Mouse (Mus musculus): ENCODE measurements around the gene Alyref.
"Not testable (repeated sequence)": the region's sequence is repeated elsewhere in the genome, so short reads cannot be mapped to it uniquely, and the experiment has no call there.

Alyref gene

DNA sequence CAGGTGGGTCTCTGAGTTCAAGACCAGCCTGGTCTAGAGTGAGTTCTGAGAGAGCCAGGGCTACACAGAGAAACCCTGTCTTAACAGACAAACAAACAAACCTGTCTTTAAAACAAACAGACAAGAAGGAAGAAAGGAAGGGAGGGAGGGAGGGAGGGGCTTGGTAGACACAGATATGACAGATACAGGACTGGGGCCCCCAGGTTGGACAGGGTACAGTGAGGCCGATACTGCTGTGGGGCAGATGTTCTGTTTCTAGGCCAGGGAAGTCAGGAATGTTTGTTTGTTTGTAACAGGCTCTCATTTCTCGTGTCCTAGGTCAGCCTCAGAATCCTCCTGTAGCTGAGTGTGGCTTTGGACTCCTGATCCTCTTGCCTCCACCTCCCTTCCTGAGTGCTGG, 5.4 kb upstream of the Alyref start:
- DNase-seq (ENCODE audit: low spot score in 2 of 2) = no peak

DNA sequence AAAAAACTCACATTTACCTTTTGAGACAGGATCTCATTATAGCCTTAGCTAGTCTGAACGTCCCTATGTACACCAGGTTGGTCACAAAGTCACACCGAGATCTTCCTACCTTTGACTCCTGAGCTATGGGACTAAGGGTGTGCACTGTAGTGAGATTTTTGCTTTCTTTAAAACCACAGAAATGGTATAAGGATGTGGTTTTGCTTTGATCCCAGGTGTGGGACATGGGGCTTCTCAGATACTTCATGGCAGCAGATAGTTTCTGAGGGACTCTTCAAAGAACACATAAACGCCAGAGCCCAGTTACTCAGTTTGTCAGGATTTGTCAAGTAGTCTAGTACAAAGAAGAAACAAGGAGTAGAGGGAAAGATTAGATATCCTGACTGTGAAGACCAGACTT, 2.6 kb upstream of the Alyref start:
- DNase-seq (ENCODE audit: low spot score in 2 of 2) = no peak

DNA sequence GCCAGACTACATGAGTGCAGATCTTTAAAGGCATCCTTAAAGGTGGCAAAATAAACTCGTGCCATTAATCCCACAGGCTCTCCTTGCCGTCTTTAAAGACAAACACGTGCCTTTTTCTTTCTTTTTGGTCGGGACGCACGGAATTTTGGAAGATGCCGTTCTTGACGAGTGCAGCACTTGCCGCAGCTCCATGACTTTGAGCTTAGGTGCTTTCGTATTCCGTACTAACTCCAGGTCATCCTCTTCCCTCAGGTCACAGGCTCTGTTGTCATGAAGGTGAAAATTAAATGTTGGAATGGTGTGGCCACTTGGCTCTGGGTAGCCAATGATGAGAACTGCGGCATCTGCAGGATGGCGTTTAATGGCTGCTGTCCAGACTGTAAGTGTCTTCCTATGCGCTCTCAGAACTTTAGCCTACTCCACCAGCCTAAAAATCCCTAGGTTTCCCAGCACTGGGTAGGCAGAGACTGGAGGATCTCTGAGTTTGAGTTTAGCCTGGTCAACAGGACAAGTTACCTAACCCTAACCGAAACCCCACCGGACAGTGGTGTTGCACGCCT, 905 bp upstream of the Alyref start:
- no peak for DNase-seq (ENCODE audit: low spot score in 2 of 2)

DNA sequence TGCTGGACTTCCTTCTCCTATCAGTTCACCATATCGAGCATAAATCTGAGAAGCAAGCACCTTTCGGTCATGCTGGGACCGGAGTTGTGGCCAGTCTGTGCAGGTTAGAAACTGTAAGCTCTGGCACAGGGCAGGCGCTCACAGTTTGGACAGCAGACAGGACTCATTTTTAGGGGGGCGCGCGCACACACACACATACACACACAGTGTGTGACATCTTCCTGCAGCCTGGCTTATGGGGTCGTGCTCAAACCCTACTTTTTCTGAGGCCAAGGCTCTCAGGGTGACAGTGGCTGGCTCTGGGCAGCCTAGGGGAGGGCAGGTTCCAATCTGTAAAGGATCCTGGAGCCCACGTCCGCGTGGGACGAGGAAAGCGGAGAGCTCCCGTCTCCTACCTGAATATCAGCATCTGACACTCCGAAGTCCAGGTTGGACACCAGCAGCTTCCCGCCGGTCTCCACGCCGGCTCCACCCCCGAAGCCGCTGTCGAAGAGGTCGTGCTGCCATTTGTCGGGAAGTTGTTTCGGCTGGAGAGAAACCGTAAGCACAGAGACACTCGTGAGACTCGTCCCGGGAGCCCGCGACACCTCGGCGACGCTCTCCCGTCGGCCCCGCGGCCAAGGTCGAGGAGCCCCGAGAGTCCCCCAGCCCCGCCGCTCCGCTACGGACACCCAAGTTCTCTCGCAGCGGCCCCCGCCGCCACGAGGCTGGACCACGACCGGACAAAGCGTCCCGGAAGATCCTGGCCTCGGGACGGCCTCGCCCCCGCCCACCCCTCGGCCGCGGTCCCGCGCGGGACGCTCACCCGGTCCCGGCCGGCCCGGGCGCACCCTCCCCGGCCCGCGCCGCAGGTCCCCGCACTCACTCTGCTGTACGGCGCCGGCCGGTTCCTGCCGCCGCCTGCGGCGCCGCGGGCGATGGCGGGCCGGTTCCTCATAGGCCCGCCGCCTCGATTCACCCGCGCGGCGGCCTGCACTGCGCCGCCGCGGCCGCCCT, 627 bp downstream of the Alyref start:
- DNase-seq (ENCODE audit: low spot score in 2 of 2) = no peak

DNA sequence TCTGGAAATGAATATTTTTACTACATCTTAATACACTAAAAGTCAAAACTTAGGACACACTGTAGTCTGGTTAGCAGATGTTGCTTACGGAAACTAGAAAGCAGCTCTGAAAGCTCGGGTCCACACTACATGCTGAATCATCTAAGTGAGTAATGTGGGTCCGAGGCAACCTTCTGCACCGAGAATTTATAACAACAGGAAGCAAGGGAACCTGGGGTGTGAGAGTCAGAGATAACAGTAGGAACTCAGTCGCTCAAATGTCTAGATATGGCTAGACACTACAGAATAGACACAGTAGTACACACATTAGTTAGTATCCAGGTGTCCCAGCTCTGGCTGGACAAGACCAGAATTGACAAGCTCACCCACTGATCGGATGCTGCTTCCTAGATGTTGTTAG, 9.6 kb downstream of the Alyref start:
- DNase-seq (ENCODE audit: low spot score in 2 of 2) = no peak

DNA sequence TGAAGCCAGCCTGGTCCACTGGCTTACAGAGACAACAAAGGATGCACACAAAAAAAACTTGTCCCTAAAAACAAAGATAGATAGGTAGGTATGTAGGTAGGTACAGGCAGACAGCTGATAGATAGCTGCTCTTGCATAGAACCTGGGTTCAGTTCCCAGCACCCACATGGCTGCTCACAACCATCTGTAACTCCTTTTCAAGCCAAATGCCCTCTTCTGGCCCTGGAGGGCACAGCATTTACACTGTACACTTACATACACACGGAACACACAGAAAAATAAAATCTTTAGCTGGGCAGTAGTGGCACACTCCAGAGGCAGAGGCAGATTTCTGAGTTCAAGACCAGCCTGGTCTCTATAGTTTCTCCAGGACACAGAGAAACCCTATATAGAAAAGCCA, 14.2 kb downstream of the Alyref start:
- no peak for DNase-seq (ENCODE audit: low spot score in 2 of 2)

DNA sequence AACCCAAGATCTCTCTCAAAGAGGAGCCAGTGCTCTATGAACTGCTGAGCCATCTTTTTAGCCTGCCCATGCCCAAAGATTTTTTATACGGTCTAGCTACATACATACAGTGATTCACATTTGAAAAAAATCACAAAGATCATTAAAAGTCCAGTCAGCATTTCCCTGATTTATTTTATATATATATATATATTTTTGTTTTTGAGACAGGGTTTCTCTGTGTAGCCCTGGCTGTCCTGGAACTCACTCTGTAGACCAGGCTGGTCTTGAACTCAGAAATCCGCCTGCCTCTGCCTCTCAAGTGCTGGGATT, 15.2 kb downstream of the Alyref start:
- DNase-seq (ENCODE audit: low spot score in 2 of 2) = not testable (repeated sequence)

DNA sequence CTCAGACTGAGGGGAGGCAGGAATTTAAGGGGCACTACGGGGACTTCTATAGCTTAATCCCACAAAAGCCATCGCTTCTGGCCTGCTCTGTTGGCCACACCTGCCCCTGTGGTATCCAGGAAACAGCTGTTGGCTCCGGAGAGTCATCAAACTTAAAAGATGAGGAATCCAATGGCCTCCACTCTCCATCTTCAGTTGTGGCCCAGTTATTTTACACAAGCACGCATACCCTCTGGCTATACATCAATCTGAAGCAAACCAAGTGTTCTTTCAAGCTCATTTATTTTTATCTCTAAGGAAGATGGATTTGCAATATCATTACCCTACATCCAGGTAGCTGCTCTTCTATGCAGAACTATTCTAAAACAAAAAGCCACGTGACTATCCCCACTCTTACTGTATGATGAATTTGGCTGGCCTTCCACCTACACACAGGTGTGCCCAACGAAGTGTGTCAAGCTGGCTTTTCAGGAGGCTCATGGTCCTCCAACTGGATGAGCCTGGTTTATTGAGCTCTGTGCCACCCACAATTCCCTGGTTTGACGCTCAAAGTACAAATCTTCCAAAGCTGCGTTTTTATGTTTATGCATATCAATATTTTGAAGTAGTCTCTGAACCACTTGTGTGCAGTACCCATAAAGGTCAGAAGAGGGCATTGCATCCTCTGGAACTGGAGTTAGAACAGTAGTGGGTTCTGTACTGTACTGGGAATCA, 15.7 kb downstream of the Alyref start:
- no peak for DNase-seq (ENCODE audit: low spot score in 2 of 2)

DNA sequence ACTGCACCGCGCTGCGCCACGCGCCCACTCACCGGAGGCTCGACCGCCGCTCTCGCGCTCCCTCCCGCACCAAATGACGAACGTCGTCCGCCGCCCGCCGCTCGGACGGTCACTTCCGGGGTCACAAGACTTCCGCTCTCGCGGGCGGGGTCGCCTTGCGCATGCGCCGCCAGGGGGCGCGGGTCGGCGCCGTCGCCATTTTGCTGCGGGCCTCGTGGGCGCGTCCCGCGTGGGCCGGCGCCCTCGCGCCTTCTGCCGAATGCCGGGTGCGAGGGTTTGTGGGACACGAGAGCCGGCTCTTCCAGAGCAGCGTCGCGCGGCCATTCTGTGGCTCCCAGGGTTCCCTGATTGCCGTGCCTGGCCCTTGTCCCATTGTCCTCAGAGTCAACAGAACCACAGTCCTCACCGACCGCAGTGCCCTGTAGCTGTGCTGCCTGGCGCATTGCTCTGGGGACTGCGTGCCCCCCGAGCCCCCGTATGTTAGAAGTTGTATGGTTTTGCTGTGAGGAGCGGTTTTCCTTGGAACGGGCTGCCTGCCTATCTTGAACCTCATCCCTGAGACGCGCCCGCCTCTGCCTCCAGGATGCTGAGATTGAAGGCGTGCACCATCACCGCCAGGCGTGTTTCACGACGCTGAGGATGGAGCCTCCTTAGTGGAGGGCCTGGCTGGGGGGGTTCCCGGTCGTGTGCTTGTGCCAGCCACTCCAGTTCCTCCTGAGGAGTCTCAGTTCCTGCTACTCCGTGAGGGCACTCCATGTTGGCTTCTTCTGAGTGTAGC, 16.5 kb downstream of the Alyref start, which contains the start of gene Arhgdia:
Gene Arhgdia, minus strand, starts transcription at position 135 of the 778 bp plus-strand sequence.
- peak; percentile 82 to 87 for DNase-seq (ENCODE audit: low spot score in 2 of 2)

DNA sequence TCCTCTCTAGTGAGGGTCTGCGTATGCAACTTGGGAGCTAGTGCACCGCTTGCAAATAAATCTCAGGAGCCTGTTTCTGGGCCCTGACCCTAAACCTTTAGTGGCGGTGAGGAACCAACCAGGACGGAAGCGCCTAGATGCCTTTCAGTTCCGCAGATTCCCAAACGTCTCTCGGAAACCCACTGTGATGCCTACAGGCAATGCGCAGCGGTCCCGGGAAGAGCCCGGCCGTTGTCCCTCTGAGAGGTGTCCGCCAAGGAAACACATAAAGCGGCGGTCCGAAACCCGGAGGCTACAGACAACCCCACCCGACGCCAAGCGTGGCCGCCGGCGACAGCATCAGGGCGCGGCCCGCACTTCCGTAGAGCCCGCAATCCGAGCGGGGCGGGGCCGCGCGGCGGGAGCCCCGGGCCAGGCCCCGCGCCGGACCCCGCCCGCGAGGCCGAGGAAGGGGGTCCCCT, 17.3 kb downstream of the Alyref start:
- DNase-seq (ENCODE audit: low spot score in 2 of 2) = no peak

DNA sequence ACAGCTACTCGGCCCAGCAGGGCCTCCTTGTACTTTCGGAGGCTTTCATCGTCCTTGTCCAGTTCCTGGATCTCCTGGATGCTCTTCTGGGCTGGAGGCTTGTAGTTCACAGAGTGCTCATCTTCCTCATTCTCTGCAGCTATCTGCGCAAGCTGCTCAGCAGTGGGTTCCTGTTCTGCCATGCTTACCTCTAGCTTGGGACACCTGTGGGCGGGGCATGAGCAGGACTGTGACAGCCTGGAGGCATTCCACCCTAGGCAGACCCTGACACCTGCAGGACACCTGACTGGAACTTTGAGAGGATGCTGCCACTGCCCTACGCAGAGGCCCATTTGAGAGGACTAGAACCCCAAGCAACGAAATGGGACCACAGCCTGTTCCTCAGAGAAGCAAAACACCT, 18.0 kb downstream of the Alyref start:
- no peak for DNase-seq (ENCODE audit: low spot score in 2 of 2)

DNA sequence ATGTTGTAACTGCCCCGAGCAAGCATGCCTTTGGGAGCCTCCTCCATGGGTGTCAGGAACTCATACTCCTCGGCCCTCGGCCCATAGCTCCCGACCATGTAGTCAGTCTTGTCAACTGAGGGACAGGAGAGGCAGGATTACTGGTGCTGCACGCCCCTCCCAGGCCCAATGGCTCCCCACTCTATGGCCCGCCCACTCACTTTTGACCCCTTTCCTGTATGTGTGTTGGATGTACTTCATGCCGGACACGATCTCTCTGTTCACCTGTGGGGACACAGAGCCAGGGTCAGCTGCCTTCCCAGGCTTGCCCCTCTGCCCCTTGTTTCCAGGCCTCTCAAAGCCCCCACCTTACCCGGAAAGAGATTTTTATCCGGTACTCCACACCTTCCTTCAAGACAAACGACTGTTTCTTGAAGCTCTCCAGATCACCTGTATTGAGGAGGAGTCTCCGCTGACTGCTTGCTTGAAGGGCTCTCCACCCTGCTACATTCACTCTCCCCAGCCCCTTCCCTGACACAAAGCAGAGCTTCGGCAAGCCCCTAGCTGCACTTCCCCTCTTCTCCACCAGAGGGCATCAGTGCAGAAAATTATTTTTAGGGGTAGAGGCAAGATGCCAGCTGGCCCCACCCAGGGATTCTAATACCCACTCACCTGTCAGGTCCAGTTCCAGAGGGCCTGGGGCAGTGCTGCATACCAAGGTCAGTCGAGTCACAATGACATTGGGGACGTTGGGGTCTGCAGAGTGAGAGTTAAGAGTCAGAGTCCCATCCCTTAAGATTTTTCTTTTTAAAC, 18.7 kb downstream of the Alyref start:
- peak; percentile 43 to 65 for DNase-seq (ENCODE audit: low spot score in 2 of 2)

DNA sequence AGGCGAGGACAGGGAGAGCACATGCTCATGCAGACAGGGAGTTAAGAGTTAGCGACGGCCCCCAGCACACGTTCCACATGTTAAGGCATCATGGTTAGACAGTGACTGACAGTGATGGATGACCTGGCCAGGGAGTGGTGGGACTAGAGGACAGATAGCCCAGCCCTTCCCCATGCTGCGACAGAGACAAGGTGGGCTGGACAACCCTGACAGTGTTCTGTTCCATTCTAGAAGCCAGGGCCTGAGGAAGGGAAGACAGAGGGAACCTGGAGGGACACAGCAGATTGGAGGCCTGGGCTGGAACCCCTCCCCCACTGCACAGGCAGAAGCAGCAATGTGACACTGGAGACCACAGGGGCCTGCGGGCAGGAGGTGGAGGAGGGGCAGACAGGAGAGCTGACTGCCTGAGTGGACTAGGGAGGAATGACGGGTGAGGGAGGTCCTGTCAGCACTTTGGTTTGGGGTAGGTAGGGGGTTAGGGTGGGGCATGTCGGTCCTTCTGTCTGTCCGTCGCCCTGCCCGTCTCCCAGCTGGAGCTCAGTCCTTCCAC, 19.4 kb downstream of the Alyref start:
- DNase-seq (ENCODE audit: low spot score in 2 of 2) = no peak

DNA sequence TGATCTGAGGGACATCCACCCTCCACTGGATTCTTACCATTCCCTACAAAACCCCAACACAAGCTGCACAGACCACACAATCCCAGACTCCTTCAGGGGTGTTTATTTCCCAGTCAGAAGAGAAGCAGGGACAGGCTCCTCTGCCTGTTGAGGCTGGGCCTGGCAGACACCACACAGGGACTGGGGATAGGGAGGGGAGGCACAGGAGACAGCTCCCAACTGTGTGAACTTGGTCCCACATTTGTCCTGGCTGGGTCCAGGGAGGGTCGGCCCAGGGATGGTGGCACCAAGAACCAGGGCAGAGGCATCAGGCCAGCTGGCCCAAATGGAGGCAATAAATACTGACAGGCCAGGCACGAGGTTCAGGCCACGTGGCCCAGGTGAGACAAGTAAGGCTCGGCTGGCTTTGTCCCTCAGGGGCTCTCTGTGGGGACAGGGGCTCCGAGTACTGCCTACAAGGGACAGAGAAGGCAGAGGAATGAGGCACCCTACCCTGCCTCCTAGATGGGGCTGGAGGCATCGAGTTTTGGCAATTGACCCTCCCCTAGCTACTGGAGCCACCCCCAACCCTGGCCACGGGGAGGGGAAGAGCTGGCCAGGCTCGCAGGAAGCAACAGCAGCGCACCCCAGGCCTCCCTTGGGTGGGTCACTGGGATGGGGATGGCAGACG, 20.0 kb downstream of the Alyref start:
- no peak for DNase-seq (ENCODE audit: low spot score in 2 of 2)

DNA sequence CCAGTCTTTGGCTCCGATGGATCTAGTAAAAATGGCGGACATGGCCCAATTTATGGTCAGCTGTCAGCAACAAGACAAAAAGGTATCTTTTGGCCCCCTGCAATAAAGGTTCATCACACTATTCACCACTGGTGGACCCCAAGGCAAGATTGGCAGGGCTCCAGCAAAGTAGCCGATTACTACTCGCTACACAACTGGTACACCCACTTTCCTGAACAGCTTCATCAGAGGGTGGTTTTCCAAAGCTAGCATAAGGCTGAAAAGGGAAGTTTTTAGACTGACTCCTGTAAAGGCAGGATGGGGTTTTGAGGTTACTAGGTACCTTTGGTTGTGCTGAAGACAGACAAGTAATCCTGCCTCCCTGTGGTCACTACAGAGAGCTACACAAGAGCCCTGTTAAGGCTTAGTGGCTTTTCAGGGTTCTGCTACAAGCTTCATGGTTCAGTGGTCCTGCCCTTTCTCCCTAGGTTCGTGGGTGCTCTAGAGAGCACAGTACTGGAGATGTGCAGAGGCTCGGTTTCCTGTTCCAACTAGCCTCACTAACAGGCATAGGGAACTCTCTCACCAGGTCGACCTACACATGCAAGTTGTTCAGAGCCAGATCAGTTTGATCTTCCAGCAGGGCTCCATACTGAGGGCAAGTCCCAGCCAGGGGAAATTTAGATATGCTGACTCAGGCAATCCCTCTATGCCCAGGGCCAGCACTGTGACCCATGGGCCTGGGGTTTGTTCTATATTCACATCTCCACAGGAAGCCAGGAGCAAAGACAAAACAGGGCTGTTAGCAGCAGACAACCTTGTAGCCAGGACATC, 20.7 kb downstream of the Alyref start:
- DNase-seq (ENCODE audit: low spot score in 2 of 2) = no peak

DNA sequence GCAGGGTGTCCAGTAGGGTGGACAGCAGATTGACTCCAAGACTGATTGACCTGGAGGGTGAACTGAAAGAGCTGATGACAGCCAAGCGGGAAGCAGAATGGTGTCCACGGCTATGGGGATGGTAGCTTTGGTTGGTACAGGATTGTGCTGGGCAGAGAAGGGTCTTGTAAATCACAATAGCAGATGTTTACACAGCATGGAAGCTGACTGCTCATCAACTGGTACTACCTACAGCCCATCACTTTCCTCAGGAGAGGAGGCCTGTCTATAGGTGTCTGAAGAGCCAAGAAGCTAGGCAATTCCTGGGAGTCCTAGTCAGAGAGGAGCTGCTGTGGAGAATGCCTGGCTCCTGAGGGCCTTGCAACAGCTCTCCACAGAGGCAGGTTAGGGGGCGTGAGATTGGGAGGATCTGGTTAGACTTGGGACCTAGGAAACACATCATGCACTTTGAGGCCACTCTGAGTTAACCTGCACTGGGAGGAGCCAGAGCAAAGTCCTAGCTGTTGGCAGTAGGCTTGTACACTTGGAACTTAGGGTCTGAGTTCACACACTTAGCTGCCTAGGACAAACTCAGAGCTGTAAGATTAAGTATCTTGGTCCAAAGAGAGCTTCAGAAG, 21.7 kb downstream of the Alyref start:
- DNase-seq (ENCODE audit: low spot score in 2 of 2) = no peak

DNA sequence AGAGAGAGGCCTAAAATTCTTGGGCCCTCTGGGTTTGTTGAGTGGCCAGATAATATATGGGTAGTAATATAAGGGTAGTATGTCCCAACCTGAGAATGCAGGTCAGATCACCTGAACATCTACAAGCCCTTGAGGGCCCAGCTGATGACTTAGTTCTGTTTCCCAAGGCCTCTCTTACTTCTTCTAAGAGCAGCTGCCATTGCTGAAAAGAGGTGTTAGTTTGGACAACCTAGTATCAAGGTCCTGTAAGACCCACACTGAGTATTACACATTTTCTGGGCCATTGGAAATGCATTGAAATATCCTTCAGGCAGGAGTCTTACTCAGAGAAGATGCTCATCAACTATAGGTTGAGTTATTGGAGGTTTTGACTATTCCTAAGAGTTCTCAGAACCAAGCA, 22.2 kb downstream of the Alyref start:
- DNase-seq (ENCODE audit: low spot score in 2 of 2) = no peak

DNA sequence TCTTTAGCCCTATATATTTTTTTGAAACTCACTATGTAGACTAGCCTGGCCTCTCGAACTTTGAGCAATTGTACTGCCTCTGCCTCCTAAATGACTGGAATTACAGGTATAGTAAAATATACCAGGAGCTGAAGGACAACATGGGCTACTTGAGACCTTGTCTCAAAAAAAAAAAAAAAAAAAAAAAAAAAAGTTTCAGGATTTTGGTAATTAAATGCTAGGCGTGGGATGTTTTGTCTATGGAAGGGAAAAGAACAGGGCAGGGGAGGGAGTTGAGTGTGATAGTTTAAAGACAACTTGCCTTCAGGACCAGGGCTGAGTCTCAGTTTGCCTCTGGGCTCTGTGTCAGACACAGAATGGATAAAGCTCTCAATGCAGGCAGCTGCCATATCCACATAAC, 23.1 kb downstream of the Alyref start:
- no peak for DNase-seq (ENCODE audit: low spot score in 2 of 2)

DNA sequence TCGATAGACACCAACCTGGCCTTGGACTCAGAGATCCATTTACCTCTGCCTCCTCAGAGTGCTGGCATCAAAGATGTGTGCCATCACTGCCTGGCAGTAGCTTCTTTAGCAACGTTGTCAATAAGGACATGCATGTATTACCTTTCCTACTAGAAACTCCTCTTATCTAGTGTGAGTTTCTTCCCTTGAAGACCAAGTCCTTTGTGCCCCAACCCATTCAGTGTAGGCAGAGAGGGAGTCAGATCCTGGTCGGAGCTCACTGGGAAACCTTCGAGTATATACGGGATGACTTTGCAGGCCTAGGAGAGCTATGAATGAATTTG, 23.9 kb downstream of the Alyref start:
- DNase-seq (ENCODE audit: low spot score in 2 of 2) = no peak
